Mouse (Mus musculus): ENCODE data around the gene Gfra1. TPM values are rescaled to one million over a fixed set of nuclear protein-coding genes. Genes with fewer than 3 reads are reported as not detected.

The Gfra1 gene
- total and polyA plus RNA-seq, 3 experiments = not detected

DNA sequence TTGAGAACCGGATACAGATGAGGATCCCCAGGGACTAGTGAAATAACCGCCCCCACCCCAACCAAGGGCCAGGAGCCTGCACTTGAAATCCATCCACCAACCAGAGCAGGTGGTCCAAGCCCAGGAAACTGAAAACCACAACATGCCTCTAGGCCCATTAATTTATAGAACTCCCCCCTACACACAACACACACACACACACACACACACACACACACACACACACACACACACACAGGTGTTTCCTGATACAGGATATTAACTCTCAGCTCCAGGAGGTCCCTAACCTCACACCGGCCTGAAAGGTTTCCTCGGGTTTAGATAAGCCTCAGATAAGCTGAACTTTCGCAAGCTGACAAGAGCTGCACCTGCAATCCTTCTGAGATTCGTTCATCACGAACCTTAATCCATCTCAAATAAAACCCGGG lies 79.0 kb downstream of the Gfra1 start:
- H3K4me3 ChIP-seq (replicated peaks in 1 of 3; ENCODE audit: low read depth in 2 of 3, low read length in 2 of 3, poor library complexity in 1 of 3) = no peak overlapping the region
- TF ChIP-seq MAFK (IDR thresholded peaks at IDR 0.05; ENCODE audit: insufficient replicate concordance, low read length) (no peak), BHLHE40 (IDR thresholded peaks at IDR 0.05; ENCODE audit: low read depth, low read length) (no peak), ZC3H11A (IDR thresholded peaks at IDR 0.05; ENCODE audit: low read depth, low read length) (no peak), USF2 (conservative IDR thresholded peaks at IDR 0.05; ENCODE audit: low read depth, low read length) (no peak), ZMIZ1 (IDR thresholded peaks at IDR 0.05; ENCODE audit: low read depth, low read length) (no peak), MYC (IDR thresholded peaks at IDR 0.05; ENCODE audit: low read depth, low read length) (no peak), E2F4 (IDR thresholded peaks at IDR 0.05; ENCODE audit: insufficient replicate concordance, low read depth, low read length) (no peak), PAX5 (IDR thresholded peaks at IDR 0.05; ENCODE audit: low read length) (no peak), MXI1 (IDR thresholded peaks at IDR 0.05; ENCODE audit: low read depth, low read length) (no peak), TBP (conservative IDR thresholded peaks at IDR 0.05; ENCODE audit: low read depth, low read length) (no peak)
- no peaks in the 10 kb centered on the region for H3K79me2 ChIP-seq (replicated peaks; ENCODE audit: control insufficient read depth, extremely low read depth, insufficient read depth, poor library complexity, severe bottlenecking)
- no peak for DNase-seq (ENCODE audit: extremely low read depth)
- in situ Hi-C loops (cut with MboI; ENCODE audit: low pct_ligation_motif_present, low pct_unique_long_range_greater_than_20kb, low sequenced_read_pairs) = no loop called here
- dilution Hi-C loops (cut with MboI; ENCODE audit: extremely low pct_ligation_motif_present, extremely low pct_unique_long_range_greater_than_20kb, low sequenced_read_pairs) = no loop called here
- H3K4me2 ChIP-seq (ENCODE audit: insufficient read depth, low read depth, poor library complexity, severe bottlenecking) = no peak overlapping the region
- no peak overlapping the region for H3K9ac ChIP-seq (ENCODE audit: insufficient read depth, low read depth)
- H3K9me3 ChIP-seq (replicated peaks; ENCODE audit: low read length) = no peaks in the 10 kb centered on the region
- no peak overlapping the region for H3K27ac ChIP-seq (ENCODE audit: insufficient read depth, low read depth)
- no peaks in the 10 kb centered on the region for H3K36me3 ChIP-seq (replicated peaks in 1 of 2; ENCODE audit: control insufficient read depth in 1 of 2, insufficient read depth in 1 of 2, low read length in 1 of 2)
- peaks cover 0 to 12% of the 10 kb centered on the region in 2 experiments; a peak in 2 of 4 replicates for H3K4me1 ChIP-seq (ENCODE audit: control insufficient read depth in 1 of 2, insufficient read depth in 2 of 2)
- H3K27me3 ChIP-seq (replicated peaks) = no peaks in the 10 kb centered on the region

DNA sequence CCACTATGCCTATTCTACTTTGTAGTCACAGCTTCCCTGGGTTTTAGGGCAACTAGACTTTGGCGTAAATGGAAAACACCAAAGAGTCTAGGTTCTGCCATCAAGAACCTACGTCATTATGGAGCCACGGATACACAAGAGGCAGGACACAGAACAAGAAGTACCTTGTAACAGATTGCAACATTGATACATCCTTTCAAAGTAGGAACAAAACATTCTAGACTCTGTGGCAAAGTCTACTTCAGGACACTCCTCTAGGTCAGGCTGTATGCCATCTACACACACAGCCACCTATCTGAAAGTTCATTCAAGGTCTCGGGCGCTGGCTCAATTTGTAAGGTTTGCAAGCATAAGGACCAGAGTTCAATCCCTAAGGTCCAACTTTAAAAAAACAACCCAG lies 81.1 kb downstream of the Gfra1 start:
- dilution Hi-C loops (cut with MboI; ENCODE audit: extremely low pct_ligation_motif_present, extremely low pct_unique_long_range_greater_than_20kb, low sequenced_read_pairs) = no loop called here
- DNase-seq (ENCODE audit: extremely low read depth) = no peak
- in situ Hi-C loops (cut with MboI; ENCODE audit: low pct_ligation_motif_present, low pct_unique_long_range_greater_than_20kb, low sequenced_read_pairs) = no loop called here
- H3K27me3 ChIP-seq (replicated peaks) = no peaks in the 10 kb centered on the region
- peaks cover 0 to 12% of the 10 kb centered on the region in 2 experiments; a peak in 2 of 4 replicates for H3K4me1 ChIP-seq (ENCODE audit: control insufficient read depth in 1 of 2, insufficient read depth in 2 of 2)
- no peak overlapping the region for H3K9ac ChIP-seq (ENCODE audit: insufficient read depth, low read depth)
- H3K4me3 ChIP-seq (replicated peaks in 1 of 3; ENCODE audit: low read depth in 2 of 3, low read length in 2 of 3, poor library complexity in 1 of 3) = no peak overlapping the region
- no peaks in the 10 kb centered on the region for H3K36me3 ChIP-seq (replicated peaks in 1 of 2; ENCODE audit: control insufficient read depth in 1 of 2, insufficient read depth in 1 of 2, low read length in 1 of 2)
- no peaks in the 10 kb centered on the region for H3K79me2 ChIP-seq (replicated peaks; ENCODE audit: control insufficient read depth, extremely low read depth, insufficient read depth, poor library complexity, severe bottlenecking)
- H3K4me2 ChIP-seq (ENCODE audit: insufficient read depth, low read depth, poor library complexity, severe bottlenecking) = no peak overlapping the region
- no peak overlapping the region for H3K27ac ChIP-seq (ENCODE audit: insufficient read depth, low read depth)
- H3K9me3 ChIP-seq (replicated peaks; ENCODE audit: low read length) = no peaks in the 10 kb centered on the region
- TF ChIP-seq MXI1 (IDR thresholded peaks at IDR 0.05; ENCODE audit: low read depth, low read length) = no peak
- TF ChIP-seq MYC (IDR thresholded peaks at IDR 0.05; ENCODE audit: low read depth, low read length) = no peak
- no peak for TF ChIP-seq PAX5 (IDR thresholded peaks at IDR 0.05; ENCODE audit: low read length)
- no peak for TF ChIP-seq ELF1 (IDR thresholded peaks at IDR 0.05; ENCODE audit: low read depth, low read length)
- TF ChIP-seq CTCF (conservative IDR thresholded peaks at IDR 0.05 in 1 of 2, IDR thresholded peaks at IDR 0.05 in 1 of 2; ENCODE audit: low read depth in 2 of 2, low read length in 2 of 2) = no peak
- TF ChIP-seq ZMIZ1 (IDR thresholded peaks at IDR 0.05; ENCODE audit: low read depth, low read length) = no peak

DNA sequence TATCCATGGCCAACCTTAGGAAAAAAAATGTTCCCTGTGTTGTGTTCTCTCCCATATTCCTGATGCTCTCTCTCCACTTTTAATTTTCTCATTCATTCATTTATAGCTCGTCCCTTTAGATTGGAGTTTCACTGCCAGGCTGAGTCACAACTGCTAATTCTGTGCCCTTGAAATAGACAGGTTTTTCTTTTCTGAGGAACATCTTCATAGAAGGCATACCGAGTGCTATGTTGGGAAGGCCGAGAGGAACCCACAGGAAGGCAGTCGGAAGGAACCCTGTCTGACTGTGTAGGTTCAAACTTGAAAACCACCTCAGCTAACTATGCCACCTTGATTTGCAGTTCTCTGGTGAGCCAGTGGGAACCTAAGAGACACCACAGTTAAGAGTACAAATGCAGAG lies 81.6 kb downstream of the Gfra1 start:
- H3K79me2 ChIP-seq (replicated peaks; ENCODE audit: control insufficient read depth, extremely low read depth, insufficient read depth, poor library complexity, severe bottlenecking) = no peaks in the 10 kb centered on the region
- H3K9me3 ChIP-seq (replicated peaks; ENCODE audit: low read length) = no peaks in the 10 kb centered on the region
- dilution Hi-C loops (cut with MboI; ENCODE audit: extremely low pct_ligation_motif_present, extremely low pct_unique_long_range_greater_than_20kb, low sequenced_read_pairs) = no loop called here
- peaks cover 0 to 12% of the 10 kb centered on the region in 2 experiments; a peak in 2 of 4 replicates for H3K4me1 ChIP-seq (ENCODE audit: control insufficient read depth in 1 of 2, insufficient read depth in 2 of 2)
- H3K9ac ChIP-seq (ENCODE audit: insufficient read depth, low read depth) = no peak overlapping the region
- no peaks in the 10 kb centered on the region for H3K36me3 ChIP-seq (replicated peaks in 1 of 2; ENCODE audit: control insufficient read depth in 1 of 2, insufficient read depth in 1 of 2, low read length in 1 of 2)
- no peak overlapping the region for H3K4me2 ChIP-seq (ENCODE audit: insufficient read depth, low read depth, poor library complexity, severe bottlenecking)
- H3K27me3 ChIP-seq (replicated peaks) = no peaks in the 10 kb centered on the region
- in situ Hi-C loops (cut with MboI; ENCODE audit: low pct_ligation_motif_present, low pct_unique_long_range_greater_than_20kb, low sequenced_read_pairs) = no loop called here
- H3K4me3 ChIP-seq (replicated peaks in 1 of 3; ENCODE audit: low read depth in 2 of 3, low read length in 2 of 3, poor library complexity in 1 of 3) = no peak overlapping the region
- no peak overlapping the region for H3K27ac ChIP-seq (ENCODE audit: insufficient read depth, low read depth)
- TF ChIP-seq MEF2A (IDR thresholded peaks at IDR 0.05; ENCODE audit: borderline replicate concordance, low read depth, low read length) (no peak), SIN3A (IDR thresholded peaks at IDR 0.05; ENCODE audit: low read length) (no peak), KAT2A (IDR thresholded peaks at IDR 0.05; ENCODE audit: insufficient replicate concordance, low read length) (no peak)
- no peak for DNase-seq (ENCODE audit: extremely low read depth)
